Mouse (Mus musculus): Measurements from ENCODE around the gene Taf5l. TPM values are rescaled to one million over a fixed set of nuclear protein-coding genes. Genes with fewer than 3 reads are reported as not detected.
"Not testable (repeated sequence)": the region's sequence is repeated elsewhere in the genome, so short reads cannot be mapped to it uniquely, and the experiment has no call there.

Taf5l gene
- polyA plus RNA-seq, 1 experiment from 2014 or later = 40.2 TPM

- Histone ChIP-seq H3K4me1 (ENCODE audit: control insufficient read depth, insufficient read depth, low read length) (peaks cover 5% of the 10 kb centered on the region; the same call in 1 of the 2 replicates), H3K4me3 (ENCODE audit: low read depth, low read length) (no peak overlapping the region), H3K4me2 (no peak overlapping the region), H3K36me3 (ENCODE audit: control insufficient read depth, insufficient read depth, low read length) (no peaks in the 10 kb centered on the region), H3K9ac (ENCODE audit: low read length) (no peak overlapping the region), H3K9me3 (ENCODE audit: control insufficient read depth, low read length) (no peaks in the 10 kb centered on the region), H3K27ac (ENCODE audit: low read depth, low read length) (no peak overlapping the region), H3K27me3 (ENCODE audit: control insufficient read depth, insufficient read depth, low read length) (no peaks in the 10 kb centered on the region; the same call in 1 of the 2 replicates)
- no peak for DNase-seq (ENCODE audit: low spot score, missing footprints)
- 75% methylated on average over 4 of the region's 4 CpGs for WGBS
- no peak for ATAC-seq (ENCODE audit: low FRiP score)
Measured at GRCm38 (mm10) chr8:123980239-123980638, 41.0 kb downstream of the Taf5l start.

GRCm38 (mm10) chr8:123978926-123979325, 42.3 kb downstream of the Taf5l start:
- no peak for ATAC-seq (ENCODE audit: low FRiP score)
- 82% methylated on average over 8 of the region's 8 CpGs for WGBS

GRCm38 (mm10) chr8:123978166-123978838, 42.9 kb downstream of the Taf5l start:
- H3K9ac ChIP-seq (ENCODE audit: low read length) = no peak overlapping the region
- H3K36me3 ChIP-seq (ENCODE audit: control insufficient read depth, insufficient read depth, low read length) = no peaks in the 10 kb centered on the region
- 78% methylated on average over 14 of the region's 14 CpGs for WGBS
- peaks cover 5% of the 10 kb centered on the region; the same call in 1 of the 2 replicates for H3K4me1 ChIP-seq (ENCODE audit: control insufficient read depth, insufficient read depth, low read length)
- H3K27ac ChIP-seq (ENCODE audit: low read depth, low read length) = no peak overlapping the region
- DNase-seq (ENCODE audit: low spot score, missing footprints) = no peak
- H3K4me3 ChIP-seq (ENCODE audit: low read depth, low read length) = no peak overlapping the region
- ATAC-seq (ENCODE audit: low FRiP score) = no peak
- H3K27me3 ChIP-seq (ENCODE audit: control insufficient read depth, insufficient read depth, low read length) = no peaks in the 10 kb centered on the region; the same call in 1 of the 2 replicates
- no peaks in the 10 kb centered on the region for H3K9me3 ChIP-seq (ENCODE audit: control insufficient read depth, low read length)
- no peak overlapping the region for H3K4me2 ChIP-seq

More at GRCm38 (mm10) chr8:123978926-123979325, 42.3 kb downstream of the Taf5l start:
- Histone ChIP-seq H3K36me3 (ENCODE audit: control insufficient read depth, insufficient read depth, low read length) (no peaks in the 10 kb centered on the region), H3K4me1 (ENCODE audit: control insufficient read depth, insufficient read depth, low read length) (peaks cover 5% of the 10 kb centered on the region; the same call in 1 of the 2 replicates), H3K9me3 (ENCODE audit: control insufficient read depth, low read length) (no peaks in the 10 kb centered on the region), H3K4me2 (no peak overlapping the region), H3K4me3 (ENCODE audit: low read depth, low read length) (no peak overlapping the region), H3K27ac (ENCODE audit: low read depth, low read length) (no peak overlapping the region), H3K9ac (ENCODE audit: low read length) (no peak overlapping the region), H3K27me3 (ENCODE audit: control insufficient read depth, insufficient read depth, low read length) (no peaks in the 10 kb centered on the region; the same call in 1 of the 2 replicates)
- DNase-seq (ENCODE audit: low spot score, missing footprints) = no peak

- ATAC-seq (ENCODE audit: low FRiP score) = no peak
- Histone ChIP-seq H3K4me2 (no peak overlapping the region), H3K36me3 (ENCODE audit: control insufficient read depth, insufficient read depth, low read length) (no peaks in the 10 kb centered on the region), H3K4me1 (ENCODE audit: control insufficient read depth, insufficient read depth, low read length) (peaks cover 5% of the 10 kb centered on the region; the same call in 1 of the 2 replicates), H3K9ac (ENCODE audit: low read length) (no peak overlapping the region), H3K27me3 (ENCODE audit: control insufficient read depth, insufficient read depth, low read length) (no peaks in the 10 kb centered on the region; the same call in 1 of the 2 replicates), H3K27ac (ENCODE audit: low read depth, low read length) (no peak overlapping the region), H3K9me3 (ENCODE audit: control insufficient read depth, low read length) (no peaks in the 10 kb centered on the region), H3K4me3 (ENCODE audit: low read depth, low read length) (no peak overlapping the region)
- no peak for DNase-seq (ENCODE audit: low spot score, missing footprints)
- 96% methylated on average over 4 of the region's 4 CpGs for WGBS
Measured at GRCm38 (mm10) chr8:123977499-123977898, 43.7 kb downstream of the Taf5l start.

DNA sequence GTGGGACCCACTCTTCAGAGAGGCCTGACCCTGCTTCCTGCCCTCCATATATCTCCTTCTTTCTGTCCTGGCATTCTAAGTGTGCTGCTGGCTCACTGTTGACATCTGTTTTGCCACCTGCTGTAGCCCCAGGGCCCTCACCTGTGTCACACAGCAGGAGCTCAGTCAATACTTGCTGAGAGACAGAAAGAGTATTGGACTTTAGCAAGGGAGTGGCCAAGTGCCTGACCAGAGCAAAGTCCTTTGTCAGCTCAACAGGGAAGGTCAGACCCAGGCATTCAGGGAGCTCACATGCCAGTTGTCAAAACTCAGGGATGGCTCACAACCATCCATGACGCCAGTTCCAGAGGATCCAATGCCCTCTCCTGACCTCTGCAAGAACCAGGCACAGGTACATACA, 47.7 kb downstream of the Taf5l start:
- H3K27ac ChIP-seq (ENCODE audit: low read depth, low read length) = no peak overlapping the region
- no peaks in the 10 kb centered on the region for H3K27me3 ChIP-seq (ENCODE audit: control insufficient read depth, insufficient read depth, low read length)
- H3K9ac ChIP-seq (ENCODE audit: low read length) = no peak overlapping the region
- H3K4me1 ChIP-seq (ENCODE audit: control insufficient read depth, insufficient read depth, low read length) = no peaks in the 10 kb centered on the region
- no peak for DNase-seq (ENCODE audit: low spot score, missing footprints)
- WGBS = 92% methylated on average over 1 of the region's 1 CpGs
- H3K4me2 ChIP-seq = no peak overlapping the region
- no peak overlapping the region for H3K4me3 ChIP-seq (ENCODE audit: low read depth, low read length)
- H3K36me3 ChIP-seq (ENCODE audit: control insufficient read depth, insufficient read depth, low read length) = no peaks in the 10 kb centered on the region
- H3K9me3 ChIP-seq (ENCODE audit: control insufficient read depth, low read length) = no peaks in the 10 kb centered on the region
- no peak for ATAC-seq (ENCODE audit: low FRiP score)

DNA sequence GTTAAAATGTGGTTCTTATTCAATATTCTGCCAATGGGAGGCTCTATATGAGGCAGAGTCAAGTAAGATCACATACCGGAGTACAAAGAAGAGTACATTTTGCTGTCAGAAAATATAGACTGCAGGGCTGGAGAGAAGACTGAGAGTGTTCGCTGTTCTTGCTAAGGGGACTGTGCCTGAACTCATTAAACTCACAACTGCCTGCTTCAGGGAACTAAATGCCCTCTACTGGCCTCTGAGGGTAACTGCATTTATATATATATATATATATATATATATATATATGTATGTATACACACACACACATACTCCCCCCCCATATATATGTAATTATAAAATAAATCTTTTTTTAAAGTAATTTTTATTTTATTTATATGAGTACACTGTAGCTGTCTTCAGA, 54.3 kb downstream of the Taf5l start:
- ATAC-seq (ENCODE audit: low FRiP score) (no peak), DNase-seq (ENCODE audit: low spot score, missing footprints) (no peak)
- Histone ChIP-seq H3K4me1 (ENCODE audit: control insufficient read depth, insufficient read depth, low read length) (no peaks in the 10 kb centered on the region), H3K9me3 (ENCODE audit: control insufficient read depth, low read length) (no peaks in the 10 kb centered on the region), H3K27ac (ENCODE audit: low read depth, low read length) (no peak overlapping the region), H3K9ac (ENCODE audit: low read length) (no peak overlapping the region), H3K36me3 (ENCODE audit: control insufficient read depth, insufficient read depth, low read length) (no peaks in the 10 kb centered on the region), H3K27me3 (ENCODE audit: control insufficient read depth, insufficient read depth, low read length) (no peaks in the 10 kb centered on the region), H3K4me2 (no peak overlapping the region), H3K4me3 (ENCODE audit: low read depth, low read length) (no peak overlapping the region)
- WGBS = 84% methylated on average over 2 of the region's 2 CpGs

DNA sequence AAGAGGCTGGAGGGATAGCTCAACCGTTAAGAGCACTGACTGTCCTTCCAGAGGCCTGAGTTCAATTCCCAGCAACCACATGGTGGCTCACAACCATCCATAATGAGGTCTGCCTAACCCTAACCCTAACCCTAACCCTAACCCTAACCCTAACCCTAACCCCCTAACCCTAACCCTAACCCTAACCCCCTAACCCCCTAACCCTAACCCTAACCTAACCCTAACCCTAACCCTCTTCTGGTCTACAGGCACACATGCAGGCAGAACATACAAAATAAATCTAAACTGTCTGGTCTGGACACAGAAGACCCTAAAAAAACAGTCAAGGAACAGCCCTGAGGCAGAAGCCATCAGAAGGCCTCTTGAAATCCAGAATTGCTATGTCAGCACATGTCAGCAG, 59.8 kb downstream of the Taf5l start:
- Histone ChIP-seq H3K27me3 (ENCODE audit: control insufficient read depth, insufficient read depth, low read length) (no peaks in the 10 kb centered on the region), H3K27ac (ENCODE audit: low read depth, low read length) (no peak overlapping the region), H3K4me1 (ENCODE audit: control insufficient read depth, insufficient read depth, low read length) (no peaks in the 10 kb centered on the region), H3K9ac (ENCODE audit: low read length) (no peak overlapping the region), H3K9me3 (ENCODE audit: control insufficient read depth, low read length) (no peaks in the 10 kb centered on the region), H3K4me3 (ENCODE audit: low read depth, low read length) (no peak overlapping the region), H3K36me3 (ENCODE audit: control insufficient read depth, insufficient read depth, low read length) (no peaks in the 10 kb centered on the region), H3K4me2 (no peak overlapping the region)
- ATAC-seq (ENCODE audit: low FRiP score) (no peak), DNase-seq (ENCODE audit: low spot score, missing footprints) (no peak)
- 76% methylated on average over 1 of the region's 1 CpGs for WGBS

- not testable (repeated sequence) for H3K27ac ChIP-seq (ENCODE audit: low read depth, low read length); H3K27me3 ChIP-seq (ENCODE audit: control insufficient read depth, insufficient read depth, low read length); H3K9me3 ChIP-seq (ENCODE audit: control insufficient read depth, low read length); H3K4me2 ChIP-seq; H3K4me1 ChIP-seq (ENCODE audit: control insufficient read depth, insufficient read depth, low read length); DNase-seq (ENCODE audit: low spot score, missing footprints); H3K4me3 ChIP-seq (ENCODE audit: low read depth, low read length); H3K9ac ChIP-seq (ENCODE audit: low read length); ATAC-seq (ENCODE audit: low FRiP score); H3K36me3 ChIP-seq (ENCODE audit: control insufficient read depth, insufficient read depth, low read length)
- WGBS = 87% methylated on average over 5 of the region's 5 CpGs
Measured at GRCm38 (mm10) chr8:123960556-123960955, 60.6 kb downstream of the Taf5l start.

- Histone ChIP-seq H3K9ac (ENCODE audit: low read length) (no peak overlapping the region), H3K36me3 (ENCODE audit: control insufficient read depth, insufficient read depth, low read length) (no peaks in the 10 kb centered on the region)
Measured at GRCm38 (mm10) chr8:123960056-123960455, 61.1 kb downstream of the Taf5l start.

More at GRCm38 (mm10) chr8:123960056-123960455, 61.1 kb downstream of the Taf5l start:
- no peaks in the 10 kb centered on the region for H3K4me1 ChIP-seq (ENCODE audit: control insufficient read depth, insufficient read depth, low read length)
- H3K9me3 ChIP-seq (ENCODE audit: control insufficient read depth, low read length) = no peaks in the 10 kb centered on the region
- no peak for ATAC-seq (ENCODE audit: low FRiP score)
- H3K27ac ChIP-seq (ENCODE audit: low read depth, low read length) = no peak overlapping the region
- DNase-seq (ENCODE audit: low spot score, missing footprints) = no peak
- WGBS = 92% methylated on average over 9 of the region's 9 CpGs
- no peaks in the 10 kb centered on the region for H3K27me3 ChIP-seq (ENCODE audit: control insufficient read depth, insufficient read depth, low read length)
- H3K4me3 ChIP-seq (ENCODE audit: low read depth, low read length) = no peak overlapping the region
- H3K4me2 ChIP-seq = no peak overlapping the region

Measured in midbrain, embryonic 11.5 days (tissue).